Mouse (Mus musculus): ENCODE data around the gene Gm49394. TPM values are rescaled to one million over a fixed set of nuclear protein-coding genes. Genes with fewer than 3 reads are reported as not detected.

Gene Gm49394
- not detected in 2 replicates for polyA plus RNA-seq (2012; ENCODE audit: insufficient read depth, insufficient read length, missing spikeins)

GRCm38 (mm10) chr7:142669751-142670625 lies at the start of gene Gm49394:
Gm49394 (minus strand) TSS chr7:142669942.
- Histone ChIP-seq H3K27ac (replicated peaks; ENCODE audit: low read depth, low read length) (no peak within 1 kb of the TSS), H3K4me1 (ENCODE audit: control insufficient read depth, insufficient read depth, insufficient read length, low read length) (no peaks in the 10 kb centered on the region), H3K4me3 (ENCODE audit: insufficient read depth, low read depth, low read length) (no peak within 1 kb of the TSS)

- no peak overlapping the region for H3K4me3 ChIP-seq (ENCODE audit: insufficient read depth, low read depth, low read length)
- H3K4me1 ChIP-seq (ENCODE audit: control insufficient read depth, insufficient read depth, insufficient read length, low read length) = no peaks in the 10 kb centered on the region; the same call in 1 of the 2 replicates
- no peak overlapping the region for H3K27ac ChIP-seq (replicated peaks; ENCODE audit: low read depth, low read length)
These were observed 45.2 kb upstream of the Gm49394 start for GRCm38 (mm10) chr7:142714783-142715498.

DNA sequence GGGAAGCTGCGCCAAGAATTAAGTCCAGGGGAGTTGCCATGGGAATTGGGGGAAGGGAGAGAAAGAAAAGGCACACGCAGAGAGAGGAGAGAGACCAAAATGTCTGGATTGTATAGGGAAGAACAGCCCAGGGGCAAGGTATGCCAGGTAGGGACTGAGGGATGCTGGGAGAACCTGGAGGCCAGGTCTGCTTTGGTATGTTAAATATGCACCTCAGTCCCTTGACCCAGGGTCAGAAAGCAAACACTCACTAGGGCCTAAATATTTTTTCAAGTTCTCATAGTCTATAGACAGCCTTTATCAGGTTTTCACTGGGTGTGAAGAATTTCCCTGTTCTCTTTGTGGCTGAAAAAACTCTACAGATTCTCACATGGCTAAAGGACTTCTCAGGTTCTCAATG lies 37.1 kb upstream of the Gm49394 start:
- Histone ChIP-seq H3K27ac (replicated peaks; ENCODE audit: low read depth, low read length) (no peak overlapping the region), H3K4me1 (ENCODE audit: control insufficient read depth, insufficient read depth, insufficient read length, low read length) (no peaks in the 10 kb centered on the region), H3K4me3 (ENCODE audit: insufficient read depth, low read depth, low read length) (no peak overlapping the region)

GRCm38 (mm10) chr7:142699334-142699860 lies 29.7 kb upstream of the Gm49394 start:
- Histone ChIP-seq H3K4me1 (ENCODE audit: control insufficient read depth, insufficient read depth, insufficient read length, low read length) (no peaks in the 10 kb centered on the region), H3K27ac (replicated peaks; ENCODE audit: low read depth, low read length) (no peak overlapping the region), H3K4me3 (ENCODE audit: insufficient read depth, low read depth, low read length) (no peak overlapping the region)

- H3K4me3 ChIP-seq (ENCODE audit: insufficient read depth, low read depth, low read length) = no peak overlapping the region
- no peaks in the 10 kb centered on the region for H3K4me1 ChIP-seq (ENCODE audit: control insufficient read depth, insufficient read depth, insufficient read length, low read length)
- H3K27ac ChIP-seq (replicated peaks; ENCODE audit: low read depth, low read length) = no peak overlapping the region
These were observed 8.9 kb upstream of the Gm49394 start for GRCm38 (mm10) chr7:142678611-142679010.

GRCm38 (mm10) chr7:142675644-142676043 lies 5.9 kb upstream of the Gm49394 start:
- Histone ChIP-seq H3K4me3 (ENCODE audit: insufficient read depth, low read depth, low read length) (no peak overlapping the region), H3K27ac (replicated peaks; ENCODE audit: low read depth, low read length) (no peak overlapping the region), H3K4me1 (ENCODE audit: control insufficient read depth, insufficient read depth, insufficient read length, low read length) (no peaks in the 10 kb centered on the region)

DNA sequence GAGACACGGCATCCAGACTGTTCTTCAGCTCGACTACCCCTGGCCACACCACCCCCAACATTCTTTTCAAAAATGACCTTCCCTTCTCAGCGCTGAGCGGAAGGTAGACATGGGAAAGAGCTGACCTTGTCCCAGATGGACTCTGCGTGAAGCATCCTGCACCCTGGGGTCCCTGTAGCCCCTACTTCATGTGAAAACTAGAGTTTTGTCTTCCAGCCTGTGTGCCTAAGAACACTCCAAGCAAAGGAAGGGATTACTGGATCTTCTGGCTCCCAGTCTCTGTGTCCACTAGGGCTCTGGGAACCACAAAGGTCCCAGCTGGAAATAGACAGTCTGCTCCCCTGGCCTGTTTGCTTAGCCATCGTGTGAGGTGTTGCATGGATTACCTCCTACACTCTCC lies 5.4 kb upstream of the Gm49394 start:
- Histone ChIP-seq H3K27ac (replicated peaks; ENCODE audit: low read depth, low read length) (no peak overlapping the region), H3K4me3 (ENCODE audit: insufficient read depth, low read depth, low read length) (no peak overlapping the region), H3K4me1 (ENCODE audit: control insufficient read depth, insufficient read depth, insufficient read length, low read length) (no peaks in the 10 kb centered on the region)

GRCm38 (mm10) chr7:142672120-142672519 lies 2.4 kb upstream of the Gm49394 start:
- Histone ChIP-seq H3K4me1 (ENCODE audit: control insufficient read depth, insufficient read depth, insufficient read length, low read length) (no peaks in the 10 kb centered on the region), H3K4me3 (ENCODE audit: insufficient read depth, low read depth, low read length) (no peak overlapping the region), H3K27ac (replicated peaks; ENCODE audit: low read depth, low read length) (no peak overlapping the region)

DNA sequence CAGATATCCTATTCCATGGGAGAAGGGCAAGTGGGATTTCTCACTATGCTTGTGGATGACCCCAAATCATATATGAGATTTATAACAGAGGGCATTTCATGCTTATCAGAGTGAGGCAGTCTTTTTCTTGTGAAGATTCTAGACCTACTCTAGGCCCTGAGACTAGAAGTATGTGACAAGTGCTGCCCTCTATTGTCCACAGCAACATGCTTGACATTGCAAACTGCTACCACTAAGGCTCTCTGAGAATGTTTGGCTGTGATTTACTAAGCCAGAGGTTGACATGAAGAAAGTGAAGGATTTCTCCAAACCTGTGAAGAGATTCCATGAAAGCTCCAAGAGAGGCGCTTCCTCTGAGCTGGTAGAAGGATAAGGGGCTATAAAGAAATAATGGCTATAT lies 1.3 kb upstream of the Gm49394 start:
- no peak overlapping the region for H3K27ac ChIP-seq (replicated peaks; ENCODE audit: low read depth, low read length)
- H3K4me3 ChIP-seq (ENCODE audit: insufficient read depth, low read depth, low read length) = no peak overlapping the region
- no peaks in the 10 kb centered on the region for H3K4me1 ChIP-seq (ENCODE audit: control insufficient read depth, insufficient read depth, insufficient read length, low read length)

DNA sequence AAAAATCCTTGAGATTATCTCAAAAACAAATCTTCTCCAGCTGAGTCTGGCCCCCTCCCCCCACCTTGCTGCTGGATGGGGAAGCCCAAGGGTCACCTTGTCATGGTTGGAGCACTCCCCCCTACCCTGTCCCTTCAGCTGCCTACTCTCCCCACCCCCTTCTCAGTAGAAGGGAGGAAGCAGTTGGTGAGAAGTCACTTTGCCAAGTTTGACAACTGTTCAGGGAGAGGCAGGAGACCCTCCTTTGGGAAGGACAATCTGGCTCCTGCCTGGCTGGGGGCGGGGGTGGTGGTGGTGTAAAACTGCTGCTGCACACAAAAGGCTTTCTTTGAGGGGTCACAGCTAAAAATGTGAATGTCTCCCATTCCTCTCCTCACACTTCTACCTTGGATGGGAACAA lies 1.4 kb downstream of the Gm49394 start:
- H3K4me1 ChIP-seq (ENCODE audit: control insufficient read depth, insufficient read depth, insufficient read length, low read length) = no peaks in the 10 kb centered on the region
- H3K4me3 ChIP-seq (ENCODE audit: insufficient read depth, low read depth, low read length) = no peak overlapping the region
- no peak overlapping the region for H3K27ac ChIP-seq (replicated peaks; ENCODE audit: low read depth, low read length)

DNA sequence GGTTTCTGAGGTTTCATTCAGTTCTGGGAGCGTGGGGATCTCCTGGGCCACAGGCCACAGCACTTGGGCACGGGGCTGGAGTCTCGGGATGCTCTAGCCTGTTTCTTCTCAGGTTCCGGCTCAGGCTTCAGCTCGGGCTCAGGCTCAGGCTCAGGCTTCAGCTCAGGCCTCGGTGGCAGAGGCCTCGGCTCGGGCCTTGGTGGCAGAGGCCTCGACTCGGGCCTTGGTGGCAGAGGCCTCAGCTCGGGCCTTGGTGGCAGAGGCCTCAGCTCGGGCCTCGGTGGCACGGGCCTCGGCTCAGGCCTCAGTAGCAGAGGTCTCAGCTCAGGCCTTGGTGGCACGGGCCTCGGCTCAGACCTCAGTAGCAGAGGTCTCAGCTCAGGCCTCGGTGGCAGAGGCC lies 2.2 kb downstream of the Gm49394 start:
- no peaks in the 10 kb centered on the region for H3K4me1 ChIP-seq (ENCODE audit: control insufficient read depth, insufficient read depth, insufficient read length, low read length)
- H3K4me3 ChIP-seq (ENCODE audit: insufficient read depth, low read depth, low read length) = no peak overlapping the region
- no peak overlapping the region for H3K27ac ChIP-seq (replicated peaks; ENCODE audit: low read depth, low read length)

- Histone ChIP-seq H3K4me1 (ENCODE audit: control insufficient read depth, insufficient read depth, insufficient read length, low read length) (no peaks in the 10 kb centered on the region), H3K27ac (replicated peaks; ENCODE audit: low read depth, low read length) (no peak within 1 kb of the TSS), H3K4me3 (ENCODE audit: insufficient read depth, low read depth, low read length) (no peak within 1 kb of the TSS)
These were observed 3.1 kb downstream of the Gm49394 start, which contains the start of gene Igf2 for GRCm38 (mm10) chr7:142666659-142667058. Igf2 (minus strand) TSS chr7:142666816.

GRCm38 (mm10) chr7:142666109-142666508 lies 3.6 kb downstream of the Gm49394 start:
- no peak overlapping the region for H3K4me3 ChIP-seq (ENCODE audit: insufficient read depth, low read depth, low read length)
- H3K27ac ChIP-seq (replicated peaks; ENCODE audit: low read depth, low read length) = no peak overlapping the region
- H3K4me1 ChIP-seq (ENCODE audit: control insufficient read depth, insufficient read depth, insufficient read length, low read length) = no peaks in the 10 kb centered on the region

GRCm38 (mm10) chr7:142665364-142665763 lies 4.4 kb downstream of the Gm49394 start:
- no peak overlapping the region for H3K27ac ChIP-seq (replicated peaks; ENCODE audit: low read depth, low read length)
- H3K4me3 ChIP-seq (ENCODE audit: insufficient read depth, low read depth, low read length) = no peak overlapping the region
- no peaks in the 10 kb centered on the region for H3K4me1 ChIP-seq (ENCODE audit: control insufficient read depth, insufficient read depth, insufficient read length, low read length)

DNA sequence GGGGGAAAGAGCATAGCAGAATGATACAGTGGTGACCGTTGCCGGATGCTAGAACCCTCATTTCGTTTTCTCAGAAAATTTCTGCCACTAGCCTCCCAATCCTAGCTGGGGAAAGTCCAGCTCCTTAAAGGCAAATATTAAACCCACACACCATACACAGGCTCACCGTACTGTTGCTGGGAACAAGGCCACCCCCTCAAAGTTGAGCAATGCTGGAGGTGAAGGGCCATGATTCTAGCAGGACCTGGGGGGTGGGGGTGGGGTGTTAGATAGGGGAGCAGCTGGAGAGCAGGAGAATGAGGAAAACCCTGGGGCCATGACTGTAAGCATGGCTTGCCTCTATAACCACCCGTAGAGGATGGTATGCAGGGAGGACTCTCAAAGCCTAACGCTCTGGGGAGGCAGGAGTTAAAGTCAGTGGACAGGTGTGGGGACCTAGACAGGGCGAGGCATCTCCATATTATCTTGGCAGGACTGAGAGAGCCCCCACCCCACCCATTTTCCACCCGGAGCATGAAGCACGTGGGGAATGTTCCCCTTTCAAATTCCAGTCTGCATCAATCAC lies 5.2 kb downstream of the Gm49394 start:
- Histone ChIP-seq H3K27ac (replicated peaks; ENCODE audit: low read depth, low read length) (no peak overlapping the region), H3K4me1 (ENCODE audit: control insufficient read depth, insufficient read depth, insufficient read length, low read length) (no peaks in the 10 kb centered on the region), H3K4me3 (ENCODE audit: insufficient read depth, low read depth, low read length) (no peak overlapping the region)
